Mouse (Mus musculus) layer of hippocampus, adult 6 months (tissue): Measurements from ENCODE around the gene Scgb2a2. TPM values are rescaled to one million over a fixed set of nuclear protein-coding genes. Genes with fewer than 3 reads are reported as not detected.

Experiments
- long read RNA-seq, 2 experiments: library from polyadenylated mRNA; unstranded; transcript quantifications; one replicate each; pipeline ENCODE4 v2.0.0; 2019 to 2020
- microRNA-seq: library from miRNA; unstranded; fragments of <30 nt; microRNA quantifications from one replicate; pipeline ENCODE4 v1.2.0, GENCODE M21; 2020
- polyA plus RNA-seq: library from polyadenylated mRNA; unstranded; fragments of <200 nt; fragmentation: Nextera tagmentation; gene quantifications from 2 replicates; pipeline ENCODE4 v1.2.3, GENCODE M21; 2021

The Scgb2a2 gene
- polyA plus RNA-seq: not detected in 2 replicates
- long read RNA-seq, experiment 1: 0 reads
- long read RNA-seq, experiment 2: 0 reads

DNA sequence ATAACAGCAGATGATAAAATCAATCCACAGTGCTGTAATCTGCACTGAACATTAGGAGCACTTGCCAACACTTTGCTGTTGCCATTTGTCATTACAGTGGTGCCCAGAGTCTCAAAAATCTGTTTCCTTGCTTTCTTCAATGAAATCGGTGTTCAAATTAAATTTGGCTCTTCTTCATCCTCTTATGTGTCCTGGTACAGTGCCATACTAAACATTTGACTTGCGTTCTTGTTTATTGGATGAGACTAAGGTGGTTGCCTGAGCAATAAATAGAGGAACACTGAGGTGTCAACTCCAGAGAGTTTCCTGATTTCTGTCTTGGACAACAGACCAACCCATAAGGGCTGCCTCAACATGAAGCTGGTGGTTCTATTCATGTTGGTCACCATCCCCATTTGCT, at the start of gene Scgb2a2:
TSS of gene Scgb2a2 (plus strand) at position 301 of the 400 bp plus-strand sequence.

DNA sequence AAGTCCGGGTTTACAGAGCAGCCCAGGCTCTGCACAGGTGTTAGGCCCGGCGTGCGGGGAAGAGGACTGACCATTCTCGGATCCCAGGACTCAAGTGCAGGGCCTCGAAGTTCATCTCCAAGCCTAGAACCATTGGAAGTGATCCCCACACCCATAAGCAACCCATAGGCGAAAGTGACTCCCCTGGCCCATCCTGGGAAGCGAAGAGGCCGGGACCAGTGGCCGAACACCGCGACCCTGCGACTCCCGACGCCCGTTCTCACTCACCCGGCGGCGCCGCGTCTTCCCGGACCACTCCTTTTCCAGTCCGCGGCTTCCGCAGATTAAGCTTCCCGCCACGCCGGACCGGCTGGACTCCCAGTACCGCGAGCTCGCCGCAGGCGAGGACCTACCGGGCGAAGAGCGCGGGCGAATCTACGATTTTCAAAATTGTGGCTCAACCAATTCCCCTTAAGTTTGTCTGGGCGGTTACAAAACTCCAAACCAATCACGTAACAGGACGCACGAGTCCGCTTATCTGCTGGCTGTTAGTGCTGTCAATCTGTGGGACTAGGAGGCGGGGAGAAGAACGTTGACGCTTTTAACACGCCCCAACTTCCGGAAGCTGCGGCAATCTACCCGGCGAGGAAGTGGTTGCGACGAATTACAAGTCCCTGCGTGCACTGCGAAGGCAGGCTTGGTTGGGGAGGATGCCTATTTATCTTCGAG, 51.9 kb downstream of the Scgb2a2 start, which contains the start of gene Incenp:
TSS of gene Incenp (minus strand) at position 480 of the 708 bp plus-strand sequence.

Small RNAs within 50 kb of the gene (microRNA-seq; reads per million reads assigned to microRNA genes)
- gene Gm22369: not detected

Other genes starting within 250 kb of the Scgb2a2 start
- gene Incenp, start 52.0 kb downstream of the Scgb2a2 start, polyA plus RNA-seq: 5.6 and 8.8 TPM in 2 replicates
- 14,679 and 14,882 TPM in 2 replicates for gene Fth1, start 133.0 kb downstream of the Scgb2a2 start, polyA plus RNA-seq
- gene Best1, start 154.1 kb downstream of the Scgb2a2 start, polyA plus RNA-seq: 1.3 and 1.9 TPM in 2 replicates
- gene Rab3il1, start 154.1 kb downstream of the Scgb2a2 start, polyA plus RNA-seq: 6.8 and 7.4 TPM in 2 replicates
- 4.2 and 4.3 TPM in 2 replicates for gene Fads3, start 194.0 kb downstream of the Scgb2a2 start, polyA plus RNA-seq